Mouse (Mus musculus): ENCODE data around the gene Fam126a. TPM values are rescaled to one million over a fixed set of nuclear protein-coding genes. Genes with fewer than 3 reads are reported as not detected.

Gene Fam126a
- total and polyA plus RNA-seq, 3 experiments, result 19.6 to 32.6 (median 22.6) TPM

DNA sequence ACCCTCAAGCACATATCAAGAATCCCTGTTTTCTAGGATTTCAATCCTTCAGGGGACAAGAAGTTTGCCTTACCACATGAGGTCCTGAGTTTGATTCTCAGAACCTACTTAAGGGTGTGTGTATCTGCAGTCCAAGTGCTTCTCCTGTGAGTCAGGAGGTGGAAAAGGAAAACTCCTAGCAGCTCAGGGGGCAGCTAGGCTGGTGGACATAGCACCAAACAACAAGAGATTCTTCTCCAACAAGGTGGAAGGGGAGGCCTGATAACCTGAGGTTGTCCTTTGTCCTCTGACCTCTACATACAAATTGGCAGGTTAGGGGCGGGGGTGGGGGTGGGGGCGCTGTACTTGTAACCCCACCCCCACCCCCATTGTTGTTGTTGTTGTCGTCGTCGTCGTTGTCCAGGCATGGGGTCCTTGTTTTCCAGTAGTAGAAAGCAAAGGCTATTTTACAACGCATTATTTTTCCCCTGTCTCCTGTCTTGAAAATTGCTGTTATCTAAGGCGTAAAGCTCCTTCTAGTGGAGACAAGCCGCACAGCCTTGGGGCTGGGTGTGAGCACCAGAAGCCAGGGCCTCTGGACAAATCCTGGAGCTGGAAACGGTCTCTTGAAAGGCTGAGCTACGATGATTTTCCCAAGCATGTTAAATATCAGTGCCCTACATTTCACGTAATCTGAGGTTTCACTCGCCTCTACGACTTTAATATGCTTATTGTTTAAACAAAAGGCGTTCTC is 46.7 kb upstream of the Fam126a start:
- H3K9me3 ChIP-seq (replicated peaks; ENCODE audit: low read length), result no peaks in the 10 kb centered on the region
- DNase-seq (ENCODE audit: extremely low read depth), result no peak
- H3K36me3 ChIP-seq (replicated peaks in 1 of 2; ENCODE audit: control insufficient read depth in 1 of 2, insufficient read depth in 1 of 2, low read length in 1 of 2), result no peaks in the 10 kb centered on the region
- no peak overlapping the region for H3K9ac ChIP-seq (ENCODE audit: insufficient read depth, low read depth)
- no peaks in the 10 kb centered on the region for H3K79me2 ChIP-seq (replicated peaks; ENCODE audit: control insufficient read depth, extremely low read depth, insufficient read depth, poor library complexity, severe bottlenecking)
- in situ Hi-C loops (cut with MboI; ENCODE audit: low pct_ligation_motif_present, low pct_unique_long_range_greater_than_20kb, low sequenced_read_pairs), result no loop called here
- TF ChIP-seq RAD21 (IDR thresholded peaks at IDR 0.05; ENCODE audit: low read depth, low read length) (peak; percentile 80), KAT2A (IDR thresholded peaks at IDR 0.05; ENCODE audit: insufficient replicate concordance, low read length) (no peak), SMC3 (IDR thresholded peaks at IDR 0.05; ENCODE audit: low read depth, low read length) (peak; percentile 78), CHD2 (IDR thresholded peaks at IDR 0.05; ENCODE audit: low read length) (no peak), ZC3H11A (IDR thresholded peaks at IDR 0.05; ENCODE audit: low read depth, low read length) (peak; percentile 27; the same call in 1 of the 2 replicates), CTCF (conservative IDR thresholded peaks at IDR 0.05 in 1 of 2, IDR thresholded peaks at IDR 0.05 in 1 of 2; ENCODE audit: low read depth in 2 of 2, low read length in 2 of 2) (peak in 1 of 2 experiments; percentile 75; a peak in 2 of 4 replicates), NRF1 (IDR thresholded peaks at IDR 0.05; ENCODE audit: low read depth, low read length) (no peak), TCF12 (IDR thresholded peaks at IDR 0.05; ENCODE audit: low read depth, low read length) (no peak)
- peak overlapping the region; percentile 34; the same call in 1 of the 2 replicates for H3K4me2 ChIP-seq (ENCODE audit: insufficient read depth, low read depth, poor library complexity, severe bottlenecking)
- peaks cover 6 to 15% of the 10 kb centered on the region in 2 experiments; a peak in 2 of 4 replicates for H3K4me1 ChIP-seq (ENCODE audit: control insufficient read depth in 1 of 2, insufficient read depth in 2 of 2)
- no peaks in the 10 kb centered on the region for H3K27me3 ChIP-seq (replicated peaks)
- no peak overlapping the region for H3K27ac ChIP-seq (ENCODE audit: insufficient read depth, low read depth)
- no peak overlapping the region for H3K4me3 ChIP-seq (replicated peaks in 1 of 3; ENCODE audit: low read depth in 2 of 3, low read length in 2 of 3, poor library complexity in 1 of 3)
- dilution Hi-C loops (cut with MboI; ENCODE audit: extremely low pct_ligation_motif_present, extremely low pct_unique_long_range_greater_than_20kb, low sequenced_read_pairs), result no loop called here

DNA sequence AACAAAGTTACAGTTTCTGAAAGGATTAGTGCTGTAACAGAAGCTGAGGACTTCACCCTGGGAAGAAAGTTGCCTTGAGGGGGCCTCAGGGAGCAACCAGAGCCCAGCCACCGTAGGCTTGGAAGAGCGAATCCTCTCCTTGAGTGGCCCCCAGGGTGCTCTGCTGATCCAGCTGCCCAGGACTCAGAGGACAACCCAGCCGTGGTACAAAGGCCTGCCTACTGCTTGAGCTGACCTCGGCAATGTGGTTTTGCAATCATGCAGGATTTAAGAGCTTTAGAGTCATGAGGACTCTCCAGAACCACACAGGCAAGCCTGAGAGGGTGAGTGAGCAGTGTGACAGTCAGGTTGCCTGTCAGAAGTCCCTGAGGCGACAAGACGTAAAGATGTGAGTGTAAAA is 41.5 kb upstream of the Fam126a start:
- Histone ChIP-seq H3K4me3 (replicated peaks in 1 of 3; ENCODE audit: low read depth in 2 of 3, low read length in 2 of 3, poor library complexity in 1 of 3) (no peak overlapping the region), H3K4me1 (ENCODE audit: control insufficient read depth in 1 of 2, insufficient read depth in 2 of 2) (peaks cover 1 to 26% of the 10 kb centered on the region in 2 experiments; a peak in 2 of 4 replicates), H3K79me2 (replicated peaks; ENCODE audit: control insufficient read depth, extremely low read depth, insufficient read depth, poor library complexity, severe bottlenecking) (no peaks in the 10 kb centered on the region), H3K4me2 (ENCODE audit: insufficient read depth, low read depth, poor library complexity, severe bottlenecking) (no peak overlapping the region), H3K36me3 (replicated peaks in 1 of 2; ENCODE audit: control insufficient read depth in 1 of 2, insufficient read depth in 1 of 2, low read length in 1 of 2) (no peaks in the 10 kb centered on the region), H3K27ac (ENCODE audit: insufficient read depth, low read depth) (no peak overlapping the region), H3K27me3 (replicated peaks) (no peaks in the 10 kb centered on the region), H3K9ac (ENCODE audit: insufficient read depth, low read depth) (no peak overlapping the region), H3K9me3 (replicated peaks; ENCODE audit: low read length) (peaks cover 3% of the 10 kb centered on the region)
- in situ Hi-C loops (cut with MboI; ENCODE audit: low pct_ligation_motif_present, low pct_unique_long_range_greater_than_20kb, low sequenced_read_pairs) (loop anchor here (25.0 kb wide), 1 partner anchor 660 kb away; no protein-coding TSS in a partner anchor), dilution Hi-C loops (cut with MboI; ENCODE audit: extremely low pct_ligation_motif_present, extremely low pct_unique_long_range_greater_than_20kb, low sequenced_read_pairs) (no loop called here)
- TF ChIP-seq ZKSCAN1 (IDR thresholded peaks at IDR 0.05; ENCODE audit: borderline replicate concordance, low read depth, low read length), result no peak
- TF ChIP-seq PAX5 (IDR thresholded peaks at IDR 0.05; ENCODE audit: low read length), result no peak
- no peak for TF ChIP-seq ZMIZ1 (IDR thresholded peaks at IDR 0.05; ENCODE audit: low read depth, low read length)
- no peak for TF ChIP-seq GABPA (IDR thresholded peaks at IDR 0.05; ENCODE audit: insufficient replicate concordance, low read depth, low read length)
- no peak for TF ChIP-seq CTCF (conservative IDR thresholded peaks at IDR 0.05 in 1 of 2, IDR thresholded peaks at IDR 0.05 in 1 of 2; ENCODE audit: low read depth in 2 of 2, low read length in 2 of 2)
- TF ChIP-seq NELFE (IDR thresholded peaks at IDR 0.05; ENCODE audit: low read depth, low read length), result no peak
- no peak for TF ChIP-seq CHD2 (IDR thresholded peaks at IDR 0.05; ENCODE audit: low read length)
- no peak for TF ChIP-seq E2F4 (IDR thresholded peaks at IDR 0.05; ENCODE audit: insufficient replicate concordance, low read depth, low read length)
- TF ChIP-seq RAD21 (IDR thresholded peaks at IDR 0.05; ENCODE audit: low read depth, low read length), result no peak
- TF ChIP-seq USF2 (conservative IDR thresholded peaks at IDR 0.05; ENCODE audit: low read depth, low read length), result no peak
- TF ChIP-seq BHLHE40 (IDR thresholded peaks at IDR 0.05; ENCODE audit: low read depth, low read length), result no peak
- no peak for TF ChIP-seq IRF4 (IDR thresholded peaks at IDR 0.05; ENCODE audit: low read depth, low read length)
- DNase-seq (ENCODE audit: extremely low read depth), result no peak
